Comparison of ENCODE assay signal across 11 mouse cellular contexts in genomic region chrX:107150027-107150426, GRCm38 (mm10). TPM values are rescaled to one million over a fixed set of nuclear protein-coding genes. Genes with fewer than 3 reads are reported as not detected.
DNase-seq lines count a peak whose midpoint lies in the region; ATAC-seq and TF ChIP-seq lines count a peak whose summit lies in the region.
"Had no signal": no experiment of that assay in that cellular context is flagged by ENCODE, and none has a peak within 500 bp of the region (broad histone marks: within the 10 kb centered on the region; RNA-seq: fewer than 3 reads in every experiment).

No protein-coding gene starts in this region.

- no peaks in the 10 kb centered on the region for H3K9me3 ChIP-seq in heart, embryonic 15.5 days (replicated peaks)
- H3K9me3 ChIP-seq in stomach, embryonic 14.5 days (ENCODE audit: control insufficient read depth, low read depth, low read length) = no peaks in the 10 kb centered on the region
- H3K9me3 ChIP-seq in stomach, postnatal 0 days (ENCODE audit: control insufficient read depth, low read length) = no peaks in the 10 kb centered on the region
- no peaks in the 10 kb centered on the region for H3K9me3 ChIP-seq in embryonic facial prominence, embryonic 11.5 days (replicated peaks; ENCODE audit: control insufficient read depth, low read length)
- no peaks in the 10 kb centered on the region for H3K9me3 ChIP-seq in stomach, embryonic 16.5 days (replicated peaks; ENCODE audit: control insufficient read depth, low read length)

- H3K27ac ChIP-seq in heart, embryonic 15.5 days = peak overlapping the region; percentile 61
- peak overlapping the region; percentile 61; the same call in 1 of the 2 replicates for H3K27ac ChIP-seq in stomach, embryonic 14.5 days (ENCODE audit: low read length)
- no peak overlapping the region for H3K27ac ChIP-seq in stomach, postnatal 0 days (replicated peaks)
- no peak overlapping the region for H3K27ac ChIP-seq in embryonic facial prominence, embryonic 11.5 days (replicated peaks; ENCODE audit: low read depth, low read length)
- H3K27ac ChIP-seq in stomach, embryonic 16.5 days (ENCODE audit: low read length) = no peak overlapping the region; the same call in 1 of the 2 replicates
- H3K27ac ChIP-seq in cerebellum, adult 2 months (ENCODE audit: insufficient read depth, low read length) = no peak overlapping the region
- H3K27ac ChIP-seq: left cerebral cortex, adult 2 months had no signal

- H3K36me3 ChIP-seq in heart, embryonic 15.5 days = no peaks in the 10 kb centered on the region
- no peaks in the 10 kb centered on the region for H3K36me3 ChIP-seq in stomach, embryonic 14.5 days (ENCODE audit: control insufficient read depth, insufficient read depth, low read length)
- no peaks in the 10 kb centered on the region for H3K36me3 ChIP-seq in stomach, postnatal 0 days (ENCODE audit: control insufficient read depth, insufficient read depth, low read length)
- no peaks in the 10 kb centered on the region for H3K36me3 ChIP-seq in embryonic facial prominence, embryonic 11.5 days (replicated peaks; ENCODE audit: control insufficient read depth, insufficient read depth, low read depth, low read length)
- no peaks in the 10 kb centered on the region for H3K36me3 ChIP-seq in stomach, embryonic 16.5 days (ENCODE audit: control insufficient read depth, insufficient read depth, low read length)

- no peak for ATAC-seq in heart, embryonic 15.5 days (replicated peaks; ENCODE audit: insufficient number of reproducible peaks, insufficient read depth, low FRiP score, low read depth)
- no peak; the same call in 1 of the 2 replicates for ATAC-seq in stomach, embryonic 14.5 days (ENCODE audit: insufficient number of reproducible peaks, insufficient read depth, low FRiP score, low read depth)
- ATAC-seq in stomach, postnatal 0 days (ENCODE audit: low FRiP score, low TSS enrichment) = no peak
- no peak for ATAC-seq in embryonic facial prominence, embryonic 11.5 days (replicated peaks; ENCODE audit: insufficient number of reproducible peaks, low FRiP score, low TSS enrichment, low read depth)
- 0 out of 2 replicates have a peak, but pooled peaks have one; percentile 21 for ATAC-seq in stomach, embryonic 16.5 days (ENCODE audit: insufficient read depth, low FRiP score)

- no peaks in the 10 kb centered on the region for H3K27me3 ChIP-seq in heart, embryonic 15.5 days
- H3K27me3 ChIP-seq in stomach, embryonic 14.5 days (ENCODE audit: control insufficient read depth, insufficient read depth, low read length) = no peaks in the 10 kb centered on the region
- no peaks in the 10 kb centered on the region for H3K27me3 ChIP-seq in stomach, postnatal 0 days (ENCODE audit: control insufficient read depth, insufficient read depth, low read length)
- no peaks in the 10 kb centered on the region for H3K27me3 ChIP-seq in embryonic facial prominence, embryonic 11.5 days (ENCODE audit: control insufficient read depth, insufficient read depth, low read length)
- H3K27me3 ChIP-seq in stomach, embryonic 16.5 days (ENCODE audit: control insufficient read depth, insufficient read depth, low read length) = no peaks in the 10 kb centered on the region
- H3K27me3 ChIP-seq in cerebellum, adult 2 months (ENCODE audit: control insufficient read depth, insufficient read depth, low read length) = no peaks in the 10 kb centered on the region

- H3K4me3 ChIP-seq in heart, embryonic 15.5 days = no peak overlapping the region
- no peak overlapping the region for H3K4me3 ChIP-seq in stomach, embryonic 14.5 days (ENCODE audit: low read depth, low read length)
- H3K4me3 ChIP-seq in stomach, postnatal 0 days (ENCODE audit: low read depth, low read length) = no peak overlapping the region
- no peak overlapping the region for H3K4me3 ChIP-seq in embryonic facial prominence, embryonic 11.5 days (ENCODE audit: low read depth, low read length)
- H3K4me3 ChIP-seq in stomach, embryonic 16.5 days (replicated peaks; ENCODE audit: low read length) = no peak overlapping the region
- no peak overlapping the region for H3K4me3 ChIP-seq in cerebellum, adult 2 months (replicated peaks; ENCODE audit: insufficient read depth, low read depth, low read length)
- H3K4me3 ChIP-seq: left cerebral cortex, adult 2 months had no signal

- DNase-seq in heart, postnatal 25 days (ENCODE audit: low spot score) = no peak
- DNase-seq in stomach, postnatal 0 days (ENCODE audit: low spot score) = no peak
- peak; percentile 33 for DNase-seq in embryonic facial prominence, embryonic 11.5 days (ENCODE audit: low spot score)
- no peak for DNase-seq in cerebellum, adult 2 months
- no peak for DNase-seq in layer of hippocampus, postnatal 10 days (ENCODE audit: low spot score in 2 of 2)
- DNase-seq: gastrocnemius, postnatal 14 days; kidney, adult 11 months had no signal

- TF ChIP-seq EP300 in stomach, postnatal 0 days (optimal IDR thresholded peaks at IDR 0.05) = no peak

- TF ChIP-seq CTCF in stomach, postnatal 0 days (IDR thresholded peaks at IDR 0.05; ENCODE audit: low read depth) = no peak
- TF ChIP-seq CTCF in cerebellum, adult 2 months (IDR thresholded peaks at IDR 0.05; ENCODE audit: borderline replicate concordance, insufficient read depth, low read depth, low read length) = no peak

- intact Hi-C loops in heart, postnatal 25 days (cut with DNase I) = no loop called here

- H3K9ac ChIP-seq in heart, embryonic 15.5 days = no peak overlapping the region
- H3K9ac ChIP-seq in stomach, embryonic 14.5 days (replicated peaks; ENCODE audit: low read depth, low read length) = no peak overlapping the region
- H3K9ac ChIP-seq in stomach, postnatal 0 days (ENCODE audit: low read length) = no peak overlapping the region
- H3K9ac ChIP-seq in embryonic facial prominence, embryonic 11.5 days (replicated peaks; ENCODE audit: low read length) = no peak overlapping the region
- no peak overlapping the region for H3K9ac ChIP-seq in stomach, embryonic 16.5 days (ENCODE audit: low read length)

- H3K4me1 ChIP-seq in heart, embryonic 15.5 days (replicated peaks) = no peaks in the 10 kb centered on the region
- H3K4me1 ChIP-seq in stomach, embryonic 14.5 days (ENCODE audit: control insufficient read depth, insufficient read depth, low read length) = 0 out of 2 replicates have a peak, but pooled peaks cover 3% of the 10 kb centered on the region
- no peaks in the 10 kb centered on the region for H3K4me1 ChIP-seq in stomach, postnatal 0 days (replicated peaks; ENCODE audit: control insufficient read depth, insufficient read depth)
- H3K4me1 ChIP-seq in embryonic facial prominence, embryonic 11.5 days (ENCODE audit: control insufficient read depth, insufficient read depth, low read length) = no peaks in the 10 kb centered on the region
- H3K4me1 ChIP-seq in stomach, embryonic 16.5 days (ENCODE audit: control insufficient read depth, insufficient read depth, low read length) = no peaks in the 10 kb centered on the region
- no peaks in the 10 kb centered on the region for H3K4me1 ChIP-seq in cerebellum, adult 2 months (ENCODE audit: control insufficient read depth, insufficient read depth, low read length)

- H3K4me2 ChIP-seq in heart, embryonic 15.5 days = 0 out of 2 replicates have a peak overlapping the region, but pooled peaks have one; percentile 33
- no peak overlapping the region for H3K4me2 ChIP-seq in stomach, embryonic 14.5 days (replicated peaks; ENCODE audit: low read depth, low read length)
- no peak overlapping the region for H3K4me2 ChIP-seq in stomach, postnatal 0 days (replicated peaks; ENCODE audit: low read depth)
- no peak overlapping the region for H3K4me2 ChIP-seq in embryonic facial prominence, embryonic 11.5 days (ENCODE audit: low read depth, low read length)
- no peak overlapping the region for H3K4me2 ChIP-seq in stomach, embryonic 16.5 days (ENCODE audit: low read depth, low read length)

- TF ChIP-seq POLR2A in cerebellum, adult 2 months (IDR thresholded peaks at IDR 0.05; ENCODE audit: borderline replicate concordance, insufficient read depth, low read length) = no peak

- 32% methylated on average over 5 of the region's 5 CpGs for WGBS in heart, embryonic 15.5 days
- WGBS in stomach, embryonic 14.5 days = 35% methylated on average over 5 of the region's 5 CpGs
- 45% methylated on average over 5 of the region's 5 CpGs for WGBS in stomach, postnatal 0 days
- WGBS in embryonic facial prominence, embryonic 11.5 days = 42% methylated on average over 5 of the region's 5 CpGs
- 42% methylated on average over 5 of the region's 5 CpGs for WGBS in stomach, embryonic 16.5 days
- 20% methylated on average over 5 of the region's 5 CpGs for WGBS in cerebellum, adult 2 months

RNA-seq across cellular contexts. Expression of gene P2ry10b, which starts 1.3 kb away (rescaled TPM):
- 0.83 and 1.1 TPM in 2 replicates for polyA plus RNA-seq in heart, embryonic 15.5 days (2015; fragmentation: Nextera tagmentation; extraction: Ambion mirVana)
- total RNA-seq in heart, postnatal 25 days (2021) = 1 to 10 TPM; 1.5 to 2.2 TPM
- 0.81 and 1.2 TPM in 2 replicates for polyA plus RNA-seq in stomach, embryonic 14.5 days (2014; fragmentation: Nextera tagmentation; extraction: Ambion mirVana)
- 0.44 and 0.45 TPM in 2 replicates for polyA plus RNA-seq in stomach, postnatal 0 days (2015; fragmentation: Nextera tagmentation; extraction: Ambion mirVana)
- polyA plus RNA-seq in embryonic facial prominence, embryonic 11.5 days (2014; fragmentation: Nextera tagmentation; extraction: Ambion mirVana) = 0.24 and 0.78 TPM in 2 replicates
- polyA plus RNA-seq in stomach, embryonic 16.5 days (2015; fragmentation: Nextera tagmentation; extraction: Ambion mirVana) = 1.1 TPM in 2 replicates
- 0.08 and 0.16 TPM in 2 replicates for polyA plus RNA-seq in cerebellum, adult 2 months (2012; rRNA removed)
- total RNA-seq in layer of hippocampus, postnatal 10 days (2021) = under 1 TPM; 0.31 to 0.85 TPM

Comparison
In these comparisons a context has a peak if more than half of its experiments do, and no peak if none do; other contexts are left out.
1. H3K27ac ChIP-seq: peak in heart, embryonic 15.5 days (single experiment) and stomach, embryonic 14.5 days (single experiment); none in stomach, postnatal 0 days (single experiment), embryonic facial prominence, embryonic 11.5 days (single experiment), stomach, embryonic 16.5 days (single experiment) and cerebellum, adult 2 months (single experiment).